Mouse (Mus musculus) adrenal gland, adult 8-10 months (tissue): Measurements from ENCODE around the gene Fry. TPM values are rescaled to one million over a fixed set of nuclear protein-coding genes. Genes with fewer than 3 reads are reported as not detected.
"Not testable (repeated sequence)": the region's sequence is repeated elsewhere in the genome, so short reads cannot be mapped to it uniquely, and the experiment has no call there.

Source experiments
- DNase-seq: peaks from one replicate; pipeline ENCODE4 v3.0.0; 2022
- total RNA-seq, 4 experiments: library from RNA; stranded (reverse); gene quantifications; 2 replicates each; pipeline ENCODE4 v1.2.4; 2022

Gene Fry
- total RNA-seq, 4 experiments from 2014 or later, result 27.2 to 38.9 (median 27.8) TPM

- no peak for DNase-seq
These were observed 341.4 kb downstream of the Fry start for GRCm38 (mm10) chr5:150459801-150460200.

DNA sequence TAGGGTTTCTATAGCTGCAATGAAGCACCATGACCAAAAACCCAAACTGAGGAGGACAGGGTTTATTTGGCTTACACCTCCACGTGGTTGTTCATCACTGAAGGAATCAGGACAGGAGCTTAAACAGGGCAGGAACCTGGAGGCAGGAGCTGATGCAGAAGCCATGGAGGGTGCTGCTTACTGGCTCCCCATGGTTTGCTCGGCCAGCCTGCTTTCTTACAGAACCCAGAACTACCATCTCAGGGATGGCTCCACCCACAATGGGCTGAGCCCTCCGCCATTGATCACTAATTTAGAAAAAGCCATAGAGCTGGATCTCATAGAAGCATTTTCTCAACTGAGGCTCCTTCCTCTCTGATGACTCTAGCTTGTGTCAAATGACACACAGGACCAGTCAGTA is 346.3 kb downstream of the Fry start:
- DNase-seq, result no peak

DNA sequence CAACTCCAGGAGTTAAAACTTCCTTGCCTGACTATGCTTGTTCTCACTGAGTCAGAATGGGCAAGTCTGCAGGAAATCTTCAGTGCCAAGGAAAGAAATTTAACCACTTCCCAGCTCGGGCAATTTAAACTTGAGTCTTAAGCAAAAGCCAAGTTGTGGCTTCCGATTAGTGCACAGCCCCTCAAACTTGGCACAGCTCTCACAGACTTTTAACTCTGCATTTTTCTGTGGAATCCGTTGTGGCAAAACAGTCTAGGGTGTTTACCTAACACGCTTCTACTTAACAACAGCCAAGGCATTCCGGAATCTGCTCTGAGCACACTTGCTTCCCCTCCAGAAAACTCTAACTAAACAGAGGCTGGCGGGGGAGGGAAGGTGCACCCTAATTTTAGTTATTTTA is 346.8 kb downstream of the Fry start:
- DNase-seq, result no peak

GRCm38 (mm10) chr5:150466132-150466531 is 347.7 kb downstream of the Fry start:
- peak; percentile 93 for DNase-seq

DNA sequence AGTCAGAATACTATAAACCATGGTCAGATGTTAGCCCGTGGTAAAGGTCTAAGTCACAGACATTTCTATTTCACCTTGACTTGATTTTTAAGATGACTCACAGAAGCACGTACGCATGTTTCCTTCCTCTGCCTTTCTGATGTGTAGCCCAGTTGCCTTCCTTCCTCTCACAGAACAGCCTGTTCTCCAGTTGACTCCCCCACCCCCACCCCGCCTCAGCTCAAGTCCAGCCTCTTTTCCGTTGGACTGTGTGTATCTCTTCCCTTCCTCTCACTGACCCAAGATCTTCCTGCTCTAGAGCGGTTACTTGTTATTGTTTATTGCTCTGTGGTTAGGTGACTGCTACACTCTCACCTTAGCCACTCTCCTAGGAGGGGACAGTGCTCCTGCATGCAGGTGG is 350.0 kb downstream of the Fry start:
- DNase-seq, result no peak

DNA sequence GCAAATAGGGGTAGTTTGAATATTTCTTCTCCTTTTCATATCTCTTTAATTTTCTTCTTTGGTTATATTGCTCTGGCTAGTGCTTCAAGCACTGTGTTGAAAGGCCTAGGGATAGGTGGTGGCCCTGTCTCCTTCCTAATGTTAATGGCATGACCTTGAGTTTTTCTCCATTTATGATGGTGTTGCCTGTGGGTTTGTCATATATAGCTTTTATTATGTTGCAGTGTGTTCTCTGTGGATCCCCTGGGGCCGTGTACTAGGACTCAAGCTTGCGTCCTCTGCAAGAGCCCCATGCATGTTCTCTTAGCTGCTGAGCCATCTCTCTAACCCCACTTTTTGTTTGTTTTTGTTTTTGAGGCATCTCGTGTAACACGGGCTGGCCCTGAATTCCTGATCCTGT is 358.9 kb downstream of the Fry start:
- no peak for DNase-seq

- no peak for DNase-seq
These were observed 360.2 kb downstream of the Fry start for GRCm38 (mm10) chr5:150478612-150479011.

- DNase-seq, result no peak
These were observed 366.8 kb downstream of the Fry start for GRCm38 (mm10) chr5:150485198-150485597.

GRCm38 (mm10) chr5:150490285-150490684 is 371.8 kb downstream of the Fry start:
- DNase-seq, result no peak

- DNase-seq, result no peak
These were observed 372.4 kb downstream of the Fry start for GRCm38 (mm10) chr5:150490821-150491220.

DNA sequence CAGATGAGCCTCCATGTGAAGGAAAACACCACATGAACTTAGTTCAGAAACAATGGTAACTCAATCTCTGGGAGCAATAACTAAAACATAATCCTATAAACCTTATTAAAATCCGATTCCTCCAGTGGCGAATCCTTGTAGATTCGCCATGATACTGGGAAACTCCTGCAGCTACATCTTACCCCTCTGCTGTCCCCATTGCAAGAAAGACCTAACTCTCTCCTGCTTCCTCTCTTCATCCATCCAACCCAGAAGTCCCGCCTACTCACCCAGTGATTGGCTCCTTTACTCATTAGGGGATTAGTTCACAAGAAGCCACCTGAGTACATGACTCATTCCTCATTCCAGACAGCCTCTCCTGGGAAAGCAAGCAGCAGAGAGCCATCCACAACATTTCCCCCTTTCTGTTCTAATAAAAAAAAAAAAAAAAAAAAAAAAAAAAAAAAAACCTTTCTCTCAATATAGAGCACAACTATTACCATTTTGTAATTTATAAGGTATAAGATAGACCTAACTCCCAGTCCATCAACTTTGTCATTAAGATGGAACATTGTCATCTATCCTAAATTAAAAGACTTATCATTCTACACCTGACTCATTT is 373.2 kb downstream of the Fry start:
- not testable (repeated sequence) for DNase-seq

DNA sequence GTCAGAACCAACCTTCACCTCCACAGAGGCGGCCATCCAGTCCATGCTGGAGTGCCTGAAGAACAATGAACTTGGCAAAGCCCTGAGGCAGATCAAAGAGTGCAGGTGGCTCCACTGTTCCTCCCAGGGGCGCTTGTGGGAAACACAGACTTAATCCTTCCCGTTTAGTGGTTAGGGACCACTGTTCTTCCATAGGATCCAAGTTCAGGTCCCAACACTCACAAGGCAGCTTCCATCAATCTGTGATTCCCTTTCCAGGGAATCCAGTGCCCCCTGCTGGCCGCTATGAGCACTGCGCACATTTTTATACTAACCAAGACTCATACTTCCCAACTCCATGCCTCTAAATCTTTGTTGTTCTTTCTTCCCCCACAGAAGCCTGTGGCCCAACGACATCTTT is 377.3 kb downstream of the Fry start:
- peak; percentile 14 for DNase-seq

DNA sequence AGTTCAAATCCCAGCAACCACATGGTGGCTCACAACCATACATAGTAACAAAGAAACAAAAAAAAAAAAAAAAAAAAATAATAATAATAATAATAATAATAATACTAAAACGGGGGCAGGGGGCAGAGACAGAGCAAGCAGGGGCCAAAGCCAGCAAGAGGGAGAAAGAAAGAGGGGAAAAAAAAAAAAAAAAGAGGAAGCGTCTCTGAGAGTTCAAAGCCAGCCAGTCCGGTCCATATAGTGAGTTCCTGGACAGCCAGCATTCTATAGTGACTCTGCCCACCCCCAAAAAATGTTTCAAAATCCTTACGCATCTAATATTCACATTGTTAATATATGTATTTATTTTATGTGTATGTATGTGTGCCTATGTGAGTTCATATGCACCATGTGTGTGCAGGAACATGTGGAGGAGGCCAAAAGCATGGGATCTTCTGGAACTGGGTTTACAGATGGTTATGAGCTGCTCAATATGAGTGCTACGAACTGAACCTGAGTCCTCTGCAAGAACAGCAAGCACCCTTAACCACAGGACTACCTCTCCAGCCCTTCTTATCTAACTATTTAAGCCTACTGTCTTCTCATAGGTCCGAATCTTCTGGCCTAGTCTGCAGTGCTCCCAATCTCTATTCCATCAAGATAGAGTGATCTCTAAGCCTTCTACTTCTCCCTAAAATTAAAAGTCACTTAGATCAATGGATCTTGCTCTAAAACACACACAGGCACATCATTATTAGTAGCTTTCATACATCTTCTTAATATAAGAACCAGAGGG is 392.2 kb downstream of the Fry start:
- no peak for DNase-seq

DNA sequence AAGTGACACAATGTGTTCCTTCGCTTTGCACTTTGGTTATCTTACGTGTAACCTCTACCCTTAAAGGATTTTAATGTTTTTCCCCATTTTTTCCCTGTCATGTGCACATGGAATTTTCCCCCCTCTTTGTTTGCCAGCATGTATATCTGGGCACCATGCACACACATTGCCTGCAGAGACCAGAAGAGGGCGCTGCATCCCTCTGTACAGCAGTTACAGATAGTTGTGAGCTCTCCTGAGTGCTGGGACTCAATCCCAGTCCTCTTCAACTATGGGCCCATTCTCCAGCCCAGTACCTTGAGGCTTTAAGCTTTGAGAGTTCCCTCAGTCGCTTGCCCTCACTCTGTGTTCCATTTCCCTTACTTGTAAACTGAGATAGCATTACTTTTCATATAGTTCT is 394.8 kb downstream of the Fry start:
- DNase-seq, result no peak

- no peak for DNase-seq
These were observed 395.6 kb downstream of the Fry start for GRCm38 (mm10) chr5:150514027-150514426.

GRCm38 (mm10) chr5:150518064-150518463 is 399.6 kb downstream of the Fry start, which contains the start of gene Zar1l:
Gene Zar1l, minus strand, starts transcription at chr5:150518164.
- DNase-seq, result no peak

GRCm38 (mm10) chr5:150519551-150519950 is 401.1 kb downstream of the Fry start:
- DNase-seq, result no peak

- DNase-seq, result peak; percentile 81
These were observed 403.8 kb downstream of the Fry start, which contains the start of gene Brca2 for GRCm38 (mm10) chr5:150521937-150522866. Gene Brca2, plus strand, starts transcription at chr5:150522630.

- DNase-seq, result no peak
These were observed 404.4 kb downstream of the Fry start for GRCm38 (mm10) chr5:150522867-150523234.

GRCm38 (mm10) chr5:150525239-150525638 is 406.8 kb downstream of the Fry start:
- no peak for DNase-seq

DNA sequence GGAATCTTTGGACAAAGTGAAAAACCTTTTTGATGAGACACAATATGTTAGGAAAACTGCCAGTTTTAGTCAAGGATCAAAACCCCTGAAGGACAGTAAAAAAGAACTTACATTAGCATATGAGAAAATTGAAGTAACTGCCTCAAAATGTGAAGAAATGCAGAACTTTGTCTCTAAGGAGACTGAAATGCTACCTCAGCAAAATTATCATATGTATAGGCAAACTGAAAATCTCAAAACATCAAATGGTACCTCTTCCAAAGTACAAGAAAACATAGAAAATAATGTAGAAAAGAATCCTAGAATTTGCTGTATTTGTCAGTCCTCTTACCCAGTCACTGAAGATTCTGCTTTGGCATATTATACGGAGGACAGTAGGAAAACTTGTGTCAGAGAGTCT is 422.9 kb downstream of the Fry start:
- no peak for DNase-seq

GRCm38 (mm10) chr5:150543184-150543583 is 424.7 kb downstream of the Fry start:
- DNase-seq, result no peak
